Mouse (Mus musculus): Measurements from ENCODE around the gene Cryzl2.

Cryzl2 gene

GRCm38 (mm10) chr1:157443723-157444561 is 14.4 kb upstream of the Cryzl2 start:
- DNase-seq, result no peak

- DNase-seq, result no peak
Measured at GRCm38 (mm10) chr1:157444632-157445300, 13.6 kb upstream of the Cryzl2 start.

GRCm38 (mm10) chr1:157445398-157445910 is 12.9 kb upstream of the Cryzl2 start:
- DNase-seq, result no peak

- DNase-seq, result peak; percentile 21 to 49
Measured at GRCm38 (mm10) chr1:157446325-157446724, 12.1 kb upstream of the Cryzl2 start.

GRCm38 (mm10) chr1:157447142-157447541 is 11.2 kb upstream of the Cryzl2 start:
- DNase-seq, result no peak

- DNase-seq, result no peak
Measured at GRCm38 (mm10) chr1:157448164-157448804, 10.1 kb upstream of the Cryzl2 start.

- DNase-seq, result no peak
Measured at GRCm38 (mm10) chr1:157448805-157449188, 9.6 kb upstream of the Cryzl2 start.

- DNase-seq, result no peak
Measured at GRCm38 (mm10) chr1:157449532-157449931, 8.8 kb upstream of the Cryzl2 start.

- DNase-seq, result no peak
Measured at GRCm38 (mm10) chr1:157449981-157450636, 8.3 kb upstream of the Cryzl2 start.

- no peak for DNase-seq
Measured at GRCm38 (mm10) chr1:157452284-157452683, 6.1 kb upstream of the Cryzl2 start.

- no peak for DNase-seq
Measured at GRCm38 (mm10) chr1:157452759-157453549, 5.4 kb upstream of the Cryzl2 start.

GRCm38 (mm10) chr1:157454876-157455275 is 3.5 kb upstream of the Cryzl2 start:
- no peak for DNase-seq

- no peak for DNase-seq
Measured at GRCm38 (mm10) chr1:157457789-157458188, 588 bp upstream of the Cryzl2 start.

GRCm38 (mm10) chr1:157459904-157460303 is 1.5 kb downstream of the Cryzl2 start:
- DNase-seq, result no peak

- no peak for DNase-seq
Measured at GRCm38 (mm10) chr1:157461276-157461675, 2.9 kb downstream of the Cryzl2 start.

- no peak for DNase-seq
Measured at GRCm38 (mm10) chr1:157462336-157462735, 4.0 kb downstream of the Cryzl2 start.

GRCm38 (mm10) chr1:157465194-157465593 is 6.8 kb downstream of the Cryzl2 start:
- DNase-seq, result peak in 1 of 2 experiments; percentile 23

GRCm38 (mm10) chr1:157467866-157468265 is 9.5 kb downstream of the Cryzl2 start:
- DNase-seq, result no peak

- DNase-seq, result no peak
Measured at GRCm38 (mm10) chr1:157470761-157471386, 12.5 kb downstream of the Cryzl2 start.

- no peak for DNase-seq
Measured at GRCm38 (mm10) chr1:157472716-157473115, 14.3 kb downstream of the Cryzl2 start.

- no peak for DNase-seq
Measured at GRCm38 (mm10) chr1:157474865-157475264, 16.5 kb downstream of the Cryzl2 start.

GRCm38 (mm10) chr1:157476231-157476630 is 17.9 kb downstream of the Cryzl2 start:
- DNase-seq, result no peak
